Mouse (Mus musculus) Patski (cell line): ENCODE results near the gene Vmn2r51. TPM values are rescaled to one million over a fixed set of nuclear protein-coding genes. Genes with fewer than 3 reads are reported as not detected.
"Not testable (repeated sequence)": the region's sequence is repeated elsewhere in the genome, so short reads cannot be mapped to it uniquely, and the experiment has no call there.

ENCODE experiments used
- ATAC-seq: fragments of 100-300 bp; one replicate; pipeline ENCODE4 v1.8.0; 2021
- CTCF ChIA-PET: fragments of 350-600 bp; sonication (Branson Sonifier 250); formaldehyde crosslinking; loops from one replicate; lab custom pipeline; 2022; ENCODE audit warnings: inconsistent platforms; lab: Charles Lee
- POLR2A ChIA-PET: fragments of 350-600 bp; sonication (Branson Sonifier 250); formaldehyde crosslinking; loops from one replicate; lab custom pipeline; 2022; ENCODE audit warnings: antibody characterized with exemption, inconsistent platforms; lab: Charles Lee
- DNase-seq: peaks from one replicate; pipeline ENCODE4 v3.0.0-alpha.2; 2011; ENCODE audit warnings: low read depth, low spot score
- H3K27me3 ChIP-seq: fragments of 371-371 bp; one replicate; pipeline ENCODE4 v1.5.1; 2021
- in situ Hi-C: fragments of 300-500 bp; cut with MboI; formaldehyde crosslinking; loops from 3 replicates; pipeline ENCODE4 v1.11.1; 2018; ENCODE audit warnings: low pct_unique_long_range_greater_than_20kb, mixed read lengths
- polyA plus RNA-seq: library from polyadenylated mRNA; unstranded; gene quantifications from one replicate; pipeline ENCODE4 v1.2.3, GENCODE M21; 2021

Vmn2r51 gene
- not detected for polyA plus RNA-seq

- CTCF ChIA-PET, ATAC-seq, POLR2A ChIA-PET, H3K27me3 ChIP-seq, in situ Hi-C loops, DNase-seq: not testable (repeated sequence)
These were observed at the start of gene Vmn2r51 for GRCm38 (mm10) chr7:10105641-10106040. Vmn2r51 (minus strand) TSS chr7:10105741.

GRCm38 (mm10) chr7:10053196-10053595 lies 52.3 kb downstream of the Vmn2r51 start, which contains the start of gene Vmn2r50:
Vmn2r50 (minus strand) TSS chr7:10053296.
- CTCF ChIA-PET, ATAC-seq, POLR2A ChIA-PET, in situ Hi-C loops, DNase-seq, H3K27me3 ChIP-seq: not testable (repeated sequence)

Other genes with a start within 250 kb of the Vmn2r51 start
- gene Vmn2r48, start 152.2 kb downstream of the Vmn2r51 start, polyA plus RNA-seq = not detected
- not detected for gene Vmn2r49, start 113.5 kb downstream of the Vmn2r51 start, polyA plus RNA-seq
- not detected for gene Vmn2r50, start 52.4 kb downstream of the Vmn2r51 start, polyA plus RNA-seq
- not detected for gene Vmn2r52, start 70.8 kb upstream of the Vmn2r51 start, polyA plus RNA-seq
- not detected for gene Vmn1r66, start 172.3 kb upstream of the Vmn2r51 start, polyA plus RNA-seq